Mouse (Mus musculus): ENCODE results near the gene Apc2. TPM values are rescaled to one million over a fixed set of nuclear protein-coding genes. Genes with fewer than 3 reads are reported as not detected.

Gene Apc2
- total and polyA plus RNA-seq, 2 experiments, result 0.09 to 0.20 TPM

DNA sequence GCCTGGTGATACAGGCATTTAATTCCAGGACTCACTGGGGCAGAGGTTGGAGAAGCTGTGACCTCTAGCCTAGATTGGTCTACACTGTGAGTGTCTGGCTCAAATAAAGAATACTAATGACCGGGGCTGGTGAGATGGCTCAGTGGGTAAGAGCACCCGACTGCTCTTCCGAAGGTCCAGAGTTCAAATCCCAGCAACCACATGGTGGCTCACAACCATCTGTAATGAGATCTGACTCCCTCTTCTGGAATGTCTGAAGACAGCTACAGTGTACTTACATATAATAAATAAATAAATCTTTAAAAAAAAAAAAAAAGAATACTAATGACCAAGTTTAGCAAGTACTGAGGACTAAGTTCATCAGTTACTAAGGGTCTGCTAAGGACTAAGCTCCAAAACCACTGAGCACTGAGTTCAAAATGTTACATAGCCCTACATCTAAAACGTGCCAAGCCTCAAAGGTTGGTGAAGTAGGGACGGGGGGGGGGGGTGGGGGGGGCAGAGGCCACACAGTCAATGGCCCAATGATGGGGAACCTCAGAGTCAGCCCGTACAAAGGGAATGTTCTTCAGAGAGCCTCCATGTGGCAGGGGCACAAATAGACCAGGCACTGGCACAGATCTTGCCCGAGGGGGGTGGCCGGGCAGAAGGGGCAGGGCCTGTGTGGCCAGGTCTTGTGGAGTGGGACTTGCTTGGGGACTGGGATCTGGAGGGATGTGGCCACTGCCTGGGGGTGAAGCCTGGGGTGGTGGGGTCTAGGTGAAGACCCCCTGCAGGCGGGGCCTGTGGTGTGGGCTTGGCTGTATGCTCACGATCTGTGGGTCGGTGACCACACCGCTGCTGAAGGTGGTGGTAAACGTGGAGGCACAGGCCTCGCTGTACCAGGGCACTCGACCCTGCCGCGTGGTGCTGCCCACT lies 28.6 kb downstream of the Apc2 start:
- peaks cover 2% of the 10 kb centered on the region; the same call in 1 of the 2 replicates for H3K79me2 ChIP-seq (ENCODE audit: control insufficient read depth, insufficient read depth, low read length)
- peak; percentile 92 for DNase-seq (ENCODE audit: extremely low read depth, low read depth, low spot score)
- peak overlapping the region; percentile 87 for H3K27ac ChIP-seq (replicated peaks; ENCODE audit: insufficient read depth, low read depth, low read length)
- H3K9ac ChIP-seq (ENCODE audit: low read depth, low read length), result peak overlapping the region; percentile 73
- no peaks in the 10 kb centered on the region for H3K27me3 ChIP-seq (ENCODE audit: control insufficient read depth, insufficient read depth, low read length)
- peak overlapping the region; percentile 81 for H3K4me3 ChIP-seq (ENCODE audit: insufficient read depth, low read depth, low read length)
- no peaks in the 10 kb centered on the region for H3K36me3 ChIP-seq (ENCODE audit: control insufficient read depth, insufficient read depth, low read length)
- H3K4me1 ChIP-seq (ENCODE audit: control insufficient read depth, insufficient read depth, low read length), result peaks cover 20% of the 10 kb centered on the region
- WGBS, result 27% methylated on average over 17 of the region's 17 CpGs
- no peak for TF ChIP-seq POLR2A (IDR thresholded peaks at IDR 0.05; ENCODE audit: extremely low read depth, insufficient read depth, low read length)
- 0 out of 2 replicates have a peak, but pooled peaks have one; percentile 16 for TF ChIP-seq CTCF (IDR thresholded peaks at IDR 0.05; ENCODE audit: low read depth, low read length)

DNA sequence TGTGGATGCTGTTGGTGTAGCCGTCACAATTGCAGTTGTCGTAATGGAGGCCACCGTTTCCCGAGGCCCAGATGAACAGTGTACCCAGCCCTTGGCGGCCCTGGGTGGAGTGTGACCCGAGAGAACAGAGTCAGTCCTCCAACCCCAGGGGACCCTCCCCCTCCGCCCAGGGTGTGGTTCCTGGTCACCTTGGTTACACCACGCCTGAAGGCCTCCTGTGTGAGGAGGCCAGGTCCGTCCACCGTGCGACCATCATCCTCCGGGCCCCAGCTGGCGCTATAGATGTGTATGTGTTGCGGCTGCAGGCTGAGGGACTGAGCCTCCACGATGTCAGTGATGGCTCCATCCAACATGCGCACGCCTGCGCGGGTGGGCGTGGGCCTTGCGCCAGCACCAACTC lies 29.3 kb downstream of the Apc2 start:
- Histone ChIP-seq H3K27ac (replicated peaks; ENCODE audit: insufficient read depth, low read depth, low read length) (peak overlapping the region; percentile 78), H3K4me1 (ENCODE audit: control insufficient read depth, insufficient read depth, low read length) (peaks cover 17% of the 10 kb centered on the region), H3K4me3 (ENCODE audit: insufficient read depth, low read depth, low read length) (peak overlapping the region; percentile 50; the same call in 1 of the 2 replicates), H3K9ac (ENCODE audit: low read depth, low read length) (peak overlapping the region; percentile 73), H3K27me3 (ENCODE audit: control insufficient read depth, insufficient read depth, low read length) (no peaks in the 10 kb centered on the region), H3K79me2 (ENCODE audit: control insufficient read depth, insufficient read depth, low read length) (peaks cover 3% of the 10 kb centered on the region; the same call in 1 of the 2 replicates), H3K36me3 (ENCODE audit: control insufficient read depth, insufficient read depth, low read length) (no peaks in the 10 kb centered on the region)
- WGBS, result 59% methylated on average over 21 of the region's 21 CpGs
- TF ChIP-seq POLR2A (IDR thresholded peaks at IDR 0.05; ENCODE audit: extremely low read depth, insufficient read depth, low read length) (no peak), CTCF (IDR thresholded peaks at IDR 0.05; ENCODE audit: low read depth, low read length) (no peak)
- no peak for DNase-seq (ENCODE audit: extremely low read depth, low read depth, low spot score)

DNA sequence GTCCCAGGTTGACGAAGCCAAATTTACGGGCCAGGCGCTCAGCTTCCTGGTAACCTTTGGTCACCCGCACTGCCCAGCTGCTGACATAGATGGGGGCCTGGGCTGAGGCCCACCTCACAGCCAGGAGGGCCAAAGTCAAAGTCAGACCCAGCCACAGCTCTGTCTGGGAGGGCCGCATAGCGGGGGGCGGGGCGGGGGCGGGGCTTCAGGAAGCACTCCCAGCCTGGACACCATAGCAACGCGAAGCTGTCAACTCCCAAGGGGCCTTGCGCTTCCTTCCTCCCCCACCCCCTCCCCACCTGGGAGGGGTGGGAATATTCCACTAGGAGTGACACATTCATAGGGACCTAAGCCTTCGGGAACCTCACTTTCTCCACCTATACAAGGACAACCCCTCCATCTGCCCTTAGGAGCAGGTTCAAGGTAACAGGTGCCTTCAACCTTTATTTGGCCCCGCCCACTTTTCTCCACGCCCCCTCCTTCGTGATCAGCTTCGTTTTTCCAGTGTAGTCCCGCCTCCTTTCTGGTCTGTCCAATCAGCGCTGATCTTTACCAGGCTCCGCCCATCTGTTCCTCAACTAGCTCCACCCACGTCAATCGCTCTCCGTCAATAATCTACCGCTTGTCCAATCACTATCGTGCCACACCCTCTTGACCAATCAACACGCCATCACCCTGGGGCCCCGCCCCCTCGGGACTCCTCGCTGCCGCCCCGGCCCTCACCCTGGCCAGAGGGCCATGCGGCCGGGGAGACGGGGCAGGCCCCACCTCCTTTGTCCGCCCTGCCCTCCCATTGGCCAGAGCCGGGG lies 33.7 kb downstream of the Apc2 start, which contains the start of the genes Pcsk4 and Reep6:
Pcsk4 (minus strand) TSS at position 226 of the 809 bp plus-strand sequence.
Reep6 (plus strand) TSS at position 681 of the 809 bp plus-strand sequence.
- Histone ChIP-seq H3K27me3 (ENCODE audit: control insufficient read depth, insufficient read depth, low read length) (no peaks in the 10 kb centered on the region), H3K79me2 (ENCODE audit: control insufficient read depth, insufficient read depth, low read length) (peaks cover 4% of the 10 kb centered on the region; the same call in 1 of the 2 replicates), H3K4me3 (ENCODE audit: insufficient read depth, low read depth, low read length) (peak within 1 kb of the TSS; percentile 88), H3K27ac (replicated peaks; ENCODE audit: insufficient read depth, low read depth, low read length) (peak within 1 kb of the TSS; percentile 95), H3K4me1 (ENCODE audit: control insufficient read depth, insufficient read depth, low read length) (peaks cover 20% of the 10 kb centered on the region), H3K9ac (ENCODE audit: low read depth, low read length) (peak within 1 kb of the TSS; percentile 93), H3K36me3 (ENCODE audit: control insufficient read depth, insufficient read depth, low read length) (peaks cover 8% of the 10 kb centered on the region; the same call in 1 of the 2 replicates)
- TF ChIP-seq CTCF (IDR thresholded peaks at IDR 0.05; ENCODE audit: low read depth, low read length) (no peak), POLR2A (IDR thresholded peaks at IDR 0.05; ENCODE audit: extremely low read depth, insufficient read depth, low read length) (no peak)
- WGBS, result 3% methylated on average over 36 of the region's 36 CpGs
- peak; percentile 98 for DNase-seq (ENCODE audit: extremely low read depth, low read depth, low spot score)

DNA sequence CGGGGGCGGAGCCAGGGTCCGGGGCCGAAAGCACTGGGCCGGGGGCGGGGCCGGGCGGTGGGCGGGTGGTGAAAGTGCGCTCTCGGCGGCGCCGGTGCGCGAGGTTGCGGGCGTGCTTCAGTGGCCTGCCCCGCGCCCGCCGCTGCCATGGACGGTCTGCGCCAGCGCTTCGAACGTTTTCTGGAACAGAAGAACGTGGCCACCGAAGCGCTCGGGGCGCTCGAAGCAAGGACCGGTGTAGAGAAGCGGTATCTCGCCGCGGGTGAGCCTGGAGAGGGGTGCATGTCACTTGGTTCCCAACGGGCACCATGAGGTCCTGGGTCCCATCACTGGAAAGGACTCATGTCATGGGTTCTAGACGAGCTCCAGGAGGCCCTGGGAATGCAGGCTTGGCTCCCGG lies 34.3 kb downstream of the Apc2 start:
- TF ChIP-seq POLR2A (IDR thresholded peaks at IDR 0.05; ENCODE audit: extremely low read depth, insufficient read depth, low read length), result peak; percentile 92
- no peak for TF ChIP-seq CTCF (IDR thresholded peaks at IDR 0.05; ENCODE audit: low read depth, low read length)
- Histone ChIP-seq H3K27me3 (ENCODE audit: control insufficient read depth, insufficient read depth, low read length) (no peaks in the 10 kb centered on the region), H3K4me1 (ENCODE audit: control insufficient read depth, insufficient read depth, low read length) (peaks cover 19% of the 10 kb centered on the region), H3K79me2 (ENCODE audit: control insufficient read depth, insufficient read depth, low read length) (peaks cover 4% of the 10 kb centered on the region; the same call in 1 of the 2 replicates), H3K4me3 (ENCODE audit: insufficient read depth, low read depth, low read length) (peak overlapping the region; percentile 88), H3K9ac (ENCODE audit: low read depth, low read length) (peak overlapping the region; percentile 93), H3K36me3 (ENCODE audit: control insufficient read depth, insufficient read depth, low read length) (peaks cover 13% of the 10 kb centered on the region; the same call in 1 of the 2 replicates), H3K27ac (replicated peaks; ENCODE audit: insufficient read depth, low read depth, low read length) (peak overlapping the region; percentile 95)
- under 1% methylated on average over 40 of the region's 41 CpGs for whole genome bisulfite sequencing
- no peak for DNase-seq (ENCODE audit: extremely low read depth, low read depth, low spot score)

DNA sequence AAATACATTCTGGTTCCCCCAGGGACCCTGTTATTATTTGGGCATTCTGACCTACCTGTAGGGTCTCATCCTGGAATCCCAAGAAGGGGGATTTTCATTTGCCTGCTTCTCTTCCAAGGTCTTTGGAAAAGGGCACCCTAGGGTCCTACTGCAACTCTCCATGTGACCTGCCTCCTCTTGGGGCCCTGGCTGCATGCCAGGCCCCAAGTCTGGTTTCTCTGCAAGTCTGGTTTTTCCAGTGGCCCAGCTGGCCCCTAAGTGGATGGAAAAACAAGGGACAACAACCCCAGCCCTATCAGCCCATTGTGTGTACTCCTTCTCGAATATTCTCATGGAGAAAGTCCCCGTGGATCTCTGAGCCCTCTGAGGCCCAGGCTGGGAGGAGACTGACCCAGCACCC lies 35.1 kb downstream of the Apc2 start:
- no peak for DNase-seq (ENCODE audit: extremely low read depth, low read depth, low spot score)
- TF ChIP-seq CTCF (IDR thresholded peaks at IDR 0.05; ENCODE audit: low read depth, low read length) (no peak), POLR2A (IDR thresholded peaks at IDR 0.05; ENCODE audit: extremely low read depth, insufficient read depth, low read length) (peak; percentile 77)
- WGBS, result 10% methylated on average over 2 of the region's 2 CpGs

More for the DNA sequence above, 35.1 kb downstream of the Apc2 start:
- H3K27me3 ChIP-seq (ENCODE audit: control insufficient read depth, insufficient read depth, low read length), result no peaks in the 10 kb centered on the region
- H3K79me2 ChIP-seq (ENCODE audit: control insufficient read depth, insufficient read depth, low read length), result peaks cover 4% of the 10 kb centered on the region; the same call in 1 of the 2 replicates
- H3K9ac ChIP-seq (ENCODE audit: low read depth, low read length), result peak overlapping the region; percentile 93
- peak overlapping the region; percentile 95 for H3K27ac ChIP-seq (replicated peaks; ENCODE audit: insufficient read depth, low read depth, low read length)
- H3K4me1 ChIP-seq (ENCODE audit: control insufficient read depth, insufficient read depth, low read length), result peaks cover 13% of the 10 kb centered on the region; the same call in 1 of the 2 replicates
- peak overlapping the region; percentile 88 for H3K4me3 ChIP-seq (ENCODE audit: insufficient read depth, low read depth, low read length)
- peaks cover 17% of the 10 kb centered on the region; the same call in 1 of the 2 replicates for H3K36me3 ChIP-seq (ENCODE audit: control insufficient read depth, insufficient read depth, low read length)
